Mouse (Mus musculus) cerebellum, adult 2 months (tissue): ENCODE measurements around the gene Inpp4b. TPM values are rescaled to one million over a fixed set of nuclear protein-coding genes. Genes with fewer than 3 reads are reported as not detected.

Source experiments
- DNase-seq, 2 experiments: peaks; one replicate each; pipeline ENCODE4 v3.0.0; 2021
- H3K27ac ChIP-seq: fragments of 200-500 bp; 2 replicates; pipeline ENCODE4 v1.5.1; 2012; ENCODE audit warnings: low read length, control low read depth, inconsistent platforms; ENCODE audit not compliant: insufficient read depth
- H3K27me3 ChIP-seq: fragments of 200-500 bp; 2 replicates; pipeline ENCODE4 v1.6.1; 2012; ENCODE audit warnings: inconsistent platforms, mild to moderate bottlenecking, low read length, moderate library complexity; ENCODE audit not compliant: control insufficient read depth, insufficient read depth
- H3K4me1 ChIP-seq: fragments of 200-500 bp; 2 replicates; pipeline ENCODE4 v1.6.1; 2011; ENCODE audit warnings: low read length; ENCODE audit not compliant: control insufficient read depth, insufficient read depth
- H3K4me3 ChIP-seq: fragments of 200-500 bp; replicated peaks from 2 replicates; pipeline ENCODE3; 2011; ENCODE audit warnings: mild to moderate bottlenecking, low read depth, low read length, control low read depth; ENCODE audit not compliant: insufficient read depth
- CTCF ChIP-seq: fragments of 200-500 bp; IDR thresholded peaks from 2 replicates; pipeline ENCODE4 v1.5.1; 2011; ENCODE audit warnings: low read depth, mild to moderate bottlenecking, control low read depth, low read length, moderate library complexity, borderline replicate concordance; ENCODE audit not compliant: insufficient read depth
- POLR2A ChIP-seq: fragments of 200-500 bp; IDR thresholded peaks from 2 replicates; pipeline ENCODE4 v1.6.1; 2011; ENCODE audit warnings: low read length, control low read depth, borderline replicate concordance; ENCODE audit not compliant: insufficient read depth
- WGBS: fragments of 180-500 bp; shearing (Covaris S2); methylation state at CpG from one replicate; pipeline ENCODE4 v1.1.7; 2018; 5-methylcytosine and 5-hydroxymethylcytosine counted together
- polyA plus RNA-seq: library from polyadenylated mRNA; depleted of rRNA; stranded (reverse); fragments of >200 nt; gene quantifications from 2 replicates; pipeline ENCODE4 v1.2.3, GENCODE M21; 2012; rRNA removed

Inpp4b gene
- 11.8 and 14.3 TPM in 2 replicates for polyA plus RNA-seq

GRCm38 (mm10) chr8:81342236-81342998 is at the start of gene Inpp4b:
TSS of gene Inpp4b (plus strand) at chr8:81342556.
- H3K4me3 ChIP-seq = peak within 1 kb of the TSS; percentile 92
- peak; percentile 23; the same call in 1 of the 2 replicates for TF ChIP-seq POLR2A
- no peak for TF ChIP-seq CTCF
- DNase-seq = peak; percentile 85 to 86
- H3K4me1 ChIP-seq = no peaks in the 10 kb centered on the region
- H3K27me3 ChIP-seq = no peaks in the 10 kb centered on the region
- H3K27ac ChIP-seq = peak within 1 kb of the TSS; percentile 90
- under 1% methylated on average over 46 of the region's 46 CpGs for WGBS

GRCm38 (mm10) chr8:81335250-81335649 is 7.1 kb upstream of the Inpp4b start:
- WGBS = 77% methylated on average over 2 of the region's 2 CpGs
- no peaks in the 10 kb centered on the region for H3K4me1 ChIP-seq
- H3K4me3 ChIP-seq = no peak overlapping the region
- no peaks in the 10 kb centered on the region for H3K27me3 ChIP-seq
- DNase-seq = no peak
- no peak for TF ChIP-seq POLR2A
- no peak for TF ChIP-seq CTCF
- no peak overlapping the region for H3K27ac ChIP-seq

DNA sequence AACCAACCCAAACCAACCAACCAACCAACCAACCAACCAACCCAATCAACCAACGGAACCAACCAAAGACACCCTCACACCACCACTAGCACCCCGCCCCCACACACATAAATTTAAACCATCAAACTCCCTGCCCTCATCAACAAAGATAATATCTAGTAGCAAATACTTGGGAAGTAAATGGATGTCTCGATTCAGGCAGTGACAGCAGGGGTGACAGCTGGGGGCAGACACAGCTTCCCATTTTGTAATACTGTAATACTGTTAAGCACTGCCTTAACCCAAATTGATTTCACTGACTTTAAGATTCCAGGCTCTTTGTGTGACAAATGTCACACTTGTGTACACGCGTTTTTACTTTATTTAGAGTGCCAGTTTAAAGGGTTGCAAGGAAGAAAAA is 1.2 kb upstream of the Inpp4b start:
- TF ChIP-seq CTCF (no peak), POLR2A (no peak)
- peak in 1 of 2 experiments; percentile 32 for DNase-seq
- Histone ChIP-seq H3K27me3 (no peaks in the 10 kb centered on the region), H3K27ac (peak overlapping the region; percentile 24; the same call in 1 of the 2 replicates), H3K4me1 (no peaks in the 10 kb centered on the region), H3K4me3 (peak overlapping the region; percentile 92)
- WGBS = 40% methylated on average over 5 of the region's 5 CpGs

GRCm38 (mm10) chr8:81341591-81342235 is 643 bp upstream of the Inpp4b start:
- peak overlapping the region; percentile 90 for H3K27ac ChIP-seq
- TF ChIP-seq POLR2A = peak; percentile 36; the same call in 1 of the 2 replicates
- TF ChIP-seq CTCF = peak; percentile 64
- peak overlapping the region; percentile 92 for H3K4me3 ChIP-seq
- whole genome bisulfite sequencing = 1% methylated on average over 23 of the region's 23 CpGs
- peak; percentile 92 for DNase-seq
- no peaks in the 10 kb centered on the region for H3K27me3 ChIP-seq
- no peaks in the 10 kb centered on the region for H3K4me1 ChIP-seq

GRCm38 (mm10) chr8:81342999-81343302 is 595 bp downstream of the Inpp4b start:
- H3K27ac ChIP-seq = peak overlapping the region; percentile 85
- DNase-seq = no peak
- peak overlapping the region; percentile 92 for H3K4me3 ChIP-seq
- 11% methylated on average over 3 of the region's 3 CpGs for WGBS
- H3K27me3 ChIP-seq = no peaks in the 10 kb centered on the region
- TF ChIP-seq POLR2A (0 out of 2 replicates have a peak, but pooled peaks have one; percentile 3), CTCF (no peak)
- no peaks in the 10 kb centered on the region for H3K4me1 ChIP-seq

- DNase-seq = no peak
- no peak for TF ChIP-seq CTCF
- no peak for TF ChIP-seq POLR2A
- Histone ChIP-seq H3K4me3 (no peak overlapping the region), H3K4me1 (no peaks in the 10 kb centered on the region), H3K27me3 (no peaks in the 10 kb centered on the region), H3K27ac (no peak overlapping the region)
- WGBS = 82% methylated on average over 2 of the region's 2 CpGs
Measured at GRCm38 (mm10) chr8:81345170-81345697, 2.9 kb downstream of the Inpp4b start.

- DNase-seq = peak; percentile 38 to 41
- no peaks in the 10 kb centered on the region for H3K4me1 ChIP-seq
- no peak for TF ChIP-seq POLR2A
- TF ChIP-seq CTCF = peak; percentile 61; the same call in 1 of the 2 replicates
- H3K27me3 ChIP-seq = no peaks in the 10 kb centered on the region
- H3K4me3 ChIP-seq = no peak overlapping the region
- 95% methylated on average over 1 of the region's 1 CpGs for WGBS
- no peak overlapping the region for H3K27ac ChIP-seq
Measured at GRCm38 (mm10) chr8:81349452-81349851, 7.1 kb downstream of the Inpp4b start.

GRCm38 (mm10) chr8:81353460-81353859 is 11.1 kb downstream of the Inpp4b start:
- WGBS = 90% methylated on average over 5 of the region's 5 CpGs
- H3K4me3 ChIP-seq = no peak overlapping the region
- TF ChIP-seq CTCF = no peak
- TF ChIP-seq POLR2A = no peak
- no peaks in the 10 kb centered on the region for H3K27me3 ChIP-seq
- no peaks in the 10 kb centered on the region for H3K4me1 ChIP-seq
- DNase-seq = no peak
- no peak overlapping the region for H3K27ac ChIP-seq
